Mouse (Mus musculus) layer of hippocampus, adult 9-11 months (tissue): ENCODE results near the gene B4galt4.
"Not testable (repeated sequence)": the region's sequence is repeated elsewhere in the genome, so short reads cannot be mapped to it uniquely, and the experiment has no call there.

Experiments
- DNase-seq: peaks from one replicate; pipeline ENCODE4 v3.0.0; 2022

Gene B4galt4

GRCm38 (mm10) chr16:38772906-38773496, 30.9 kb downstream of the B4galt4 start:
- DNase-seq, result no peak

DNA sequence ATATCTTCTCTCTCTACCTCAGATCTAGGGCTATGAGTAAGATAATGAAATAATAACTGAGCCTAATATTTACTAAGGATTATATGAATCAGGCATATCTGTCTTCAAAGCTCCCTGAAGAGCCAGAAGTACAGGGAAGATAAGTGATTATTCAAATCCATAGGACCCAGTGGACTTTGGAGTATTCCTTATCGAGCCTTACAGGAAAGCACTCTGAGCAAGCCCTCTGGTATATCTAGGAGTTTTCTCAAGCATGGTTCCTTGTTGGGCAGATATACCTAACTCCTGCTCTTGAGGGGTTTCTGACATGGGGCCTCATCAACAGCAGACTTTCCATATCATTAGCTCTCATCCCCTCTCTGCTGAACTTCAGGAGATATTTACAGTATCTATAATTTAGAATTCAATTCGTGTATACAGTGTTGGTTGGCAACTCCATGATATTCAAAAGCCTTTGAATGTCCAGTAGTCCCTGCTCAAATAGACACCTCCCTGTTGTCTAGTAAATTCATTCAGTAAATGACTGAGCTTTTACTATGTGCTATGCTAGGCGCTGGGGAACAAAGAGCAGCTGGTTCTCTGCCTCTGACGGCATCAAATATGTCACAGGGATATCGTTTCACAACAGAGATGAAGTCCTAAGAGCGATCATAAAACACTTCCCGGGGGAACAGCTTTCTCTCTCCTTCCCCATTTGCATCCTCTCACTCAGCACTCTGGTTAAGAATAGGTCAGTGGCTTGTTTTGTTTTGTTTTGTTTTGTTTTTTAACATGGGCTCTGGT, 33.1 kb downstream of the B4galt4 start:
- DNase-seq, result no peak

GRCm38 (mm10) chr16:38776342-38776741, 34.3 kb downstream of the B4galt4 start:
- no peak for DNase-seq

DNA sequence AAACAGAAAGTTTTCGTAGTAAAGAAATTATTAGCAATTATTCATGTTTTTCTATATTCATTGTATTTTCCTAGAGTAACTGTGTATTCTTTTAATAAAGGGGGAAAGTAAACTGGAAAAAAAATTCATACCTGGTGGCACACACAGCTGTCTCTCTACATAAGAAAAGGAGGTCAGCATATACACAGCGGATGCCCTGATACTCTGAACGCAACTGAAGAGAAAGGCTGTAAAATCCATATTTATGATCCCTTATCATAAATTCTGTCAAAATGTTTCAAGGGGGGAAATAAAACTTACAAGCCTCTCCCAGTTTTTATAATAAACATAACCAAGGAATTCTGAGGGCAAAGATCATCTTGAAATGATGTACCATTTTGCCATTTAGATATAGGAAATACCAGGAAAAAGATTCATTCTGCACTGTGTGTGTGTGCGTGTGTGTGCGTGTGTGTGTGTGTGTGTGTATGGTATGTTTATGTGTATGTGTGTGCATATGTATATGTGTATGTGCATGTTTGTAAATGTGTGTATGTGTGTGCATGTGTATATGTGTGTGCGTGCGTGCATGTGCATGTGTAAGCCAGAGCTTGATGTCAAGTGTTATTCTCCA, 39.0 kb downstream of the B4galt4 start:
- DNase-seq, result no peak

DNA sequence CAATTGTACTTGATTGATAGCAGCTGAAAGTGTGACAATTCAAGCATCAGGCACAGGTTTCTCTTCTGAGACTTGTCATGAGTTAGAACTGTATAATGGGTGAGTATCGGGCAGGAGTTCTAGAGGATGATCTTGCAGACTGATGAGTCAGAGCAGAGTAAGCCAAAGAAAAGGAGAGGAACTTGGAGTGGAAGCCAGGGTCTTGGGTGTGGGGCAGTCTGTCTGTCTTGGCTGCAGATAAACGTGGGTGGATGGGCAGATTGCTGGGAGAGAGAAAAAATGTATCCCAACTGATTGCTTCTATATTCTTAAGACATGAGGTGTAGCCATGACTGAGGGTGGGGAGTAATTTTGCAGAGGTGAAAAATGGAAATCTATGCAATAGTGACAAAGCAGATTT, 39.9 kb downstream of the B4galt4 start:
- DNase-seq, result no peak

- no peak for DNase-seq
Measured at GRCm38 (mm10) chr16:38782524-38783067, 40.5 kb downstream of the B4galt4 start.

GRCm38 (mm10) chr16:38785301-38785700, 43.2 kb downstream of the B4galt4 start:
- no peak for DNase-seq

- DNase-seq, result no peak
Measured at GRCm38 (mm10) chr16:38789016-38789415, 47.0 kb downstream of the B4galt4 start.

GRCm38 (mm10) chr16:38789966-38790365, 47.9 kb downstream of the B4galt4 start:
- no peak for DNase-seq

DNA sequence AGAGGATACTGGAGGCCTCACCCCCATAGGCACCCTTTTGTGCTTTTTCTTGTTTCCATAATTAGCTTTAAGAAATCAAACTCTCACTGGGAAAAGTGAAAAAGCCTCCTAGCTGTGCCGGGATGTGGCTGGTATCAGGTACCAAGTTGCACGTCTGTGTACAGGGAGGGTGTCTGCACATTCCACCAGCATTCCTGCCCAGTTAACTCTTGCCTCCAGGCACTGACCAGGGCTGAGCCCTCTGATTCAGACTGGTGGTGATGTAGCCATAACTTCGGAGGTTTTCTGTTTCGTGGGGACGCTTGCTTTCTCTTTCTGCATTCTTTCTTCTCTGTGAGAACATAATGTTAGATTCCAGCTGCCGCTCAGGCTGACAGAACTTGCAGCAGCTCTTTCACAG, 51.1 kb downstream of the B4galt4 start:
- DNase-seq, result no peak

DNA sequence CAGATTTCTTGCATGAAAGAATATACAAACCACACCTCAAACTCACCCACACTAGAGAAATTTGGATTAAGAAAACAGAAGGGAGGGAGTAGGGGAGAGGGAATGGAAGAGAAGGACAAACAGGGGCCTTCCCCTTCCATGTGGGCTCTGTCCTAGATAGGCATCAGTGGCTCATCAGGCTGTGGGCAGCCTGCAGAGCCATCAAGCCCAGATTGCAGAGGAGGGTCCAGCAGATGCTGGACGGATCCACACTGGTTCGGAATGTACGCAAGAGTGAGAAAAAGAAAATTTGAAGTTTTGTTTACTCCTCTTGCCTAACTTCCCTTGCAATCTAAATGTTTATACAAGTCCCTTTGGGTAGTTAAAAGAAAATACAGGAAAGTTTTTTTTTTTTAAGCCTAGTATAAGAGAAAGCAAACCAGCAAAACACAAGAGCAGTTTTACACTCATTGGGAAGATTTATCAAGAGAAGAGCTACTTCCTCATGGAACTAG, 56.9 kb downstream of the B4galt4 start:
- DNase-seq, result no peak

DNA sequence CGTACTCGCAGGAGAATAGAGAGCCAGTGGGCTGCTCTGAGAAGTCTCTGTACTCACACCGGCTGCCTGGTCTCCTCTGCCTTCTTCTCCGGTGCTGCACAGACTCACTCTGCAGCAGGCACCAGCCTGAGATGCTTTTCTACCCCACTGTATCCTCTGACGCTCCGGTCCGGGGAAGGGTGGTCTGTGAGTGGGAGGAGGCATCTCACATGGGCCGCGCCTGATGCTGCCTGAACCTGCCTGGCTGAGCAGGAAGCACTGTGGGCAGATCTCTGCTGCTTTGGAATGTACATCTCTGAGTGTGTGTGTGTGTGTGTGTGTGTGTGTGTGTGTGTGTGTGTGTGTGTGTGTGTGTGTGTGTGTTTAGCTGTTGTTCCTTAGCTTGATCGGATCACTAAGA, 58.0 kb downstream of the B4galt4 start, which contains the start of gene Upk1b:
Upk1b (minus strand) TSS at position 238 of the 400 bp plus-strand sequence.
- DNase-seq, result peak; percentile 13

DNA sequence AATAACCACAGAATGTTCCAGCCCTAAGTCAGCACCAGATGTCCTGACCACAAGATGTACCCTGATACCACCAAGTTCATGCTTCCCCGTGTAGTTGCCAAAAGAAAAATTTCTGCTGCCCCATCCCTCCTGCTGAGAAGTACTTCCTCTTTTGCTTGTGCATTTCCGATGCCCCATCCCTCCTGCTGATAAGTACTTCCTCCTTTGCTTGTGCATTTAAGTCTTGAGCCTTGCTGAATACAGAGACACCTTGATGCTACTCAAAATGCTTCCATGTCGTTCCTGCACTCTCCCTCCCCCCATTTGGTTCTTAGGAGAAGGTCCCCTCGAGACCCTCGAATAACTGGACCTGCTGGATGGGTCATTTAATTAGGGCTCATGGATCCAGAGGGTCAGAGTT, 65.7 kb downstream of the B4galt4 start:
- not testable (repeated sequence) for DNase-seq

DNA sequence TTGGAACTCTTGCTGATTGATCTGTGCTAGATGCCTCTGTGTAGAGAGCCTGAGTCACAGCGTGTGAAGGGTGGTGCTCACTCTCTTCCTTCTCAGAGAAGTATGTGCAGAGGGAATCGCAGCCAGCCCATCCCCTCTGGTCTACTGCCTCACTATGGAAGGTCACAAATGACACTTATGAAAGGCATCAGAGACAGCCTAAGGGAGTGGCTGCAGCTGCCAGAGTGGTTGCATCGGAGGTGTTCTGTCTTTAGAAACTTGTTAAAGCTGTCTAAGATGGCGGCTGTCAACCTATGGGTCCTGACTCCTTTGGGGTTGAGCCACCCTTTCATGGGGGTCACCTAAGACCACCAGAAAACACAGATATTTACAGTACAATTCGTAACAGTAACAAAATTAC, 68.1 kb downstream of the B4galt4 start:
- DNase-seq, result no peak

DNA sequence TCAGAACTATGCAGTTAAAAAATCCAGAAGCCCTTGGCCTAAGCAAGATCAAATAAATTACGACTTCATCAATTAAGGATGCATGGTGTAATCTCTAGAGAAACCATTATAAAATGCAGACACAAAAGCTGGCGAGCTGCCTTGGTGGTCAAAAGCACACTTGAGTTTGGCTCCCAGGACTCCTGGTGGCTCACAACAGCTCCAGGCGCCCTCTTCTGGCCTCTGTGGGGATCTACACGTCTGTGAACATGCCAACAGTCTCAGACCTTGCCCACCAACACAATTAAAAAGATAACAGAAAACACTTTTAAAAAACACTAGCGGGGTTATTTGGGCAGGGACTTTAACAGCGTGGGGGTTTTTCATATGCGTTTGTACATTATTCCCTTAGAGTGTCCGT, 70.5 kb downstream of the B4galt4 start:
- peak; percentile 60 for DNase-seq
